Mouse (Mus musculus) liver, embryonic 14.5 days (tissue): Measurements from ENCODE around the gene Nedd4.

Experiments used
- CTCF ChIP-seq: IDR thresholded peaks from 2 replicates; pipeline ENCODE4 v1.5.1; 2016; ENCODE audit warnings: antibody characterized with exemption, low read depth, control low read depth
- EP300 ChIP-seq: IDR thresholded peaks from 2 replicates; pipeline ENCODE4 v1.6.1; 2016; ENCODE audit warnings: antibody characterized with exemption, low read depth

GRCm38 (mm10) chr9:72674957-72675744 is 13.0 kb downstream of the Nedd4 start:
- TF ChIP-seq CTCF (no peak), EP300 (no peak)
